Mouse (Mus musculus): ENCODE data around the gene Olfr435. TPM values are rescaled to one million over a fixed set of nuclear protein-coding genes. Genes with fewer than 3 reads are reported as not detected.

The Olfr435 gene
- polyA plus RNA-seq (2012; rRNA removed): not detected in 2 replicates

- Histone ChIP-seq H3K4me1 (ENCODE audit: control insufficient read depth, insufficient read depth, low read length) (no peaks in the 10 kb centered on the region), H3K4me3 (ENCODE audit: insufficient read depth, low read length) (no peak within 1 kb of the TSS), H3K27ac (ENCODE audit: insufficient read depth, low read length) (no peak within 1 kb of the TSS)
- TF ChIP-seq POLR2A (IDR thresholded peaks at IDR 0.05; ENCODE audit: extremely low read depth, insufficient read depth, low read length) (no peak), CTCF (IDR thresholded peaks at IDR 0.05; ENCODE audit: extremely low read depth, insufficient read depth, low read length) (no peak)
These were observed at the start of gene Olfr435 for GRCm38 (mm10) chr6:43196781-43197180. Gene Olfr435 (plus strand): TSS chr6:43197146.

- TF ChIP-seq POLR2A (IDR thresholded peaks at IDR 0.05; ENCODE audit: extremely low read depth, insufficient read depth, low read length): no peak
- TF ChIP-seq CTCF (IDR thresholded peaks at IDR 0.05; ENCODE audit: extremely low read depth, insufficient read depth, low read length): no peak
- no peak overlapping the region for H3K4me3 ChIP-seq (ENCODE audit: insufficient read depth, low read length)
- no peaks in the 10 kb centered on the region for H3K4me1 ChIP-seq (ENCODE audit: control insufficient read depth, insufficient read depth, low read length)
- no peak overlapping the region for H3K27ac ChIP-seq (ENCODE audit: insufficient read depth, low read length)
These were observed 37.4 kb upstream of the Olfr435 start for GRCm38 (mm10) chr6:43159502-43159901.

- no peak for TF ChIP-seq POLR2A (IDR thresholded peaks at IDR 0.05; ENCODE audit: extremely low read depth, insufficient read depth, low read length)
- TF ChIP-seq CTCF (IDR thresholded peaks at IDR 0.05; ENCODE audit: extremely low read depth, insufficient read depth, low read length): no peak
- Histone ChIP-seq H3K4me1 (ENCODE audit: control insufficient read depth, insufficient read depth, low read length) (no peaks in the 10 kb centered on the region), H3K27ac (ENCODE audit: insufficient read depth, low read length) (no peak within 1 kb of the TSS), H3K4me3 (ENCODE audit: insufficient read depth, low read length) (no peak within 1 kb of the TSS)
These were observed 34.0 kb upstream of the Olfr435 start, which contains the start of gene Olfr437 for GRCm38 (mm10) chr6:43162982-43163381. Gene Olfr437 (plus strand): TSS chr6:43163282.

- Histone ChIP-seq H3K4me1 (ENCODE audit: control insufficient read depth, insufficient read depth, low read length) (no peaks in the 10 kb centered on the region), H3K27ac (ENCODE audit: insufficient read depth, low read length) (no peak overlapping the region), H3K4me3 (ENCODE audit: insufficient read depth, low read length) (no peak overlapping the region)
- TF ChIP-seq CTCF (IDR thresholded peaks at IDR 0.05; ENCODE audit: extremely low read depth, insufficient read depth, low read length) (no peak), POLR2A (IDR thresholded peaks at IDR 0.05; ENCODE audit: extremely low read depth, insufficient read depth, low read length) (no peak)
These were observed 29.7 kb upstream of the Olfr435 start for GRCm38 (mm10) chr6:43167246-43167645.

GRCm38 (mm10) chr6:43171840-43172239 lies 25.1 kb upstream of the Olfr435 start, which contains the start of gene Olfr13:
Gene Olfr13 (plus strand): TSS chr6:43172140.
- TF ChIP-seq CTCF (IDR thresholded peaks at IDR 0.05; ENCODE audit: extremely low read depth, insufficient read depth, low read length): no peak
- no peak for TF ChIP-seq POLR2A (IDR thresholded peaks at IDR 0.05; ENCODE audit: extremely low read depth, insufficient read depth, low read length)
- no peaks in the 10 kb centered on the region for H3K4me1 ChIP-seq (ENCODE audit: control insufficient read depth, insufficient read depth, low read length)
- no peak within 1 kb of the TSS for H3K4me3 ChIP-seq (ENCODE audit: insufficient read depth, low read length)
- no peak within 1 kb of the TSS for H3K27ac ChIP-seq (ENCODE audit: insufficient read depth, low read length)

- Histone ChIP-seq H3K4me1 (ENCODE audit: control insufficient read depth, insufficient read depth, low read length) (no peaks in the 10 kb centered on the region), H3K4me3 (ENCODE audit: insufficient read depth, low read length) (no peak overlapping the region), H3K27ac (ENCODE audit: insufficient read depth, low read length) (no peak overlapping the region)
- TF ChIP-seq POLR2A (IDR thresholded peaks at IDR 0.05; ENCODE audit: extremely low read depth, insufficient read depth, low read length) (no peak), CTCF (IDR thresholded peaks at IDR 0.05; ENCODE audit: extremely low read depth, insufficient read depth, low read length) (no peak)
These were observed 18.8 kb upstream of the Olfr435 start for GRCm38 (mm10) chr6:43178129-43178528.

- TF ChIP-seq POLR2A (IDR thresholded peaks at IDR 0.05; ENCODE audit: extremely low read depth, insufficient read depth, low read length): no peak
- TF ChIP-seq CTCF (IDR thresholded peaks at IDR 0.05; ENCODE audit: extremely low read depth, insufficient read depth, low read length): no peak
- Histone ChIP-seq H3K27ac (ENCODE audit: insufficient read depth, low read length) (no peak overlapping the region), H3K4me3 (ENCODE audit: insufficient read depth, low read length) (no peak overlapping the region), H3K4me1 (ENCODE audit: control insufficient read depth, insufficient read depth, low read length) (no peaks in the 10 kb centered on the region)
These were observed 18.1 kb upstream of the Olfr435 start for GRCm38 (mm10) chr6:43178584-43179501.

GRCm38 (mm10) chr6:43190986-43191385 lies 6.0 kb upstream of the Olfr435 start:
- no peak for TF ChIP-seq CTCF (IDR thresholded peaks at IDR 0.05; ENCODE audit: extremely low read depth, insufficient read depth, low read length)
- TF ChIP-seq POLR2A (IDR thresholded peaks at IDR 0.05; ENCODE audit: extremely low read depth, insufficient read depth, low read length): no peak
- Histone ChIP-seq H3K4me1 (ENCODE audit: control insufficient read depth, insufficient read depth, low read length) (no peaks in the 10 kb centered on the region), H3K27ac (ENCODE audit: insufficient read depth, low read length) (no peak overlapping the region), H3K4me3 (ENCODE audit: insufficient read depth, low read length) (no peak overlapping the region)

GRCm38 (mm10) chr6:43198094-43198493 lies 1.1 kb downstream of the Olfr435 start:
- no peak overlapping the region for H3K27ac ChIP-seq (ENCODE audit: insufficient read depth, low read length)
- TF ChIP-seq POLR2A (IDR thresholded peaks at IDR 0.05; ENCODE audit: extremely low read depth, insufficient read depth, low read length) (no peak), CTCF (IDR thresholded peaks at IDR 0.05; ENCODE audit: extremely low read depth, insufficient read depth, low read length) (no peak)
- H3K4me1 ChIP-seq (ENCODE audit: control insufficient read depth, insufficient read depth, low read length): peaks cover 1% of the 10 kb centered on the region; the same call in 1 of the 2 replicates
- no peak overlapping the region for H3K4me3 ChIP-seq (ENCODE audit: insufficient read depth, low read length)

GRCm38 (mm10) chr6:43202786-43203185 lies 5.8 kb downstream of the Olfr435 start:
- peaks cover 1% of the 10 kb centered on the region; the same call in 1 of the 2 replicates for H3K4me1 ChIP-seq (ENCODE audit: control insufficient read depth, insufficient read depth, low read length)
- no peak overlapping the region for H3K4me3 ChIP-seq (ENCODE audit: insufficient read depth, low read length)
- no peak overlapping the region for H3K27ac ChIP-seq (ENCODE audit: insufficient read depth, low read length)
- no peak for TF ChIP-seq CTCF (IDR thresholded peaks at IDR 0.05; ENCODE audit: extremely low read depth, insufficient read depth, low read length)
- no peak for TF ChIP-seq POLR2A (IDR thresholded peaks at IDR 0.05; ENCODE audit: extremely low read depth, insufficient read depth, low read length)
